Mouse (Mus musculus) CH12.LX (cell line): ENCODE data around the gene Olfr1423.

Experiments
- CTCF ChIP-seq, 2 experiments: IDR thresholded peaks in 1 of 2; conservative IDR thresholded peaks in 1 of 2; 2 replicates each; pipeline ENCODE4 v1.5.1; 2011 to 2012; ENCODE audit warnings: low read depth in 2 of 2, low read length in 2 of 2, improper control_type of control experiment in 1 of 2, inconsistent platforms in 1 of 2, mild to moderate bottlenecking in 1 of 2, moderate library complexity in 1 of 2
- EP300 ChIP-seq: IDR thresholded peaks from 2 replicates; pipeline ENCODE4 v1.6.1; 2011; ENCODE audit warnings: low read length, improper control_type of control experiment
- MYC ChIP-seq: IDR thresholded peaks from 2 replicates; pipeline ENCODE4 v1.6.1; 2011; ENCODE audit warnings: low read depth, mild to moderate bottlenecking, improper control_type of control experiment, low read length
- POLR2AphosphoS2 ChIP-seq: IDR thresholded peaks from 2 replicates; pipeline ENCODE4 v1.6.1; 2011; ENCODE audit warnings: low read depth, low read length, improper control_type of control experiment
- SIN3A ChIP-seq: IDR thresholded peaks from 2 replicates; pipeline ENCODE4 v1.6.1; 2012; ENCODE audit warnings: low read length, improper control_type of control experiment, inconsistent platforms

DNA sequence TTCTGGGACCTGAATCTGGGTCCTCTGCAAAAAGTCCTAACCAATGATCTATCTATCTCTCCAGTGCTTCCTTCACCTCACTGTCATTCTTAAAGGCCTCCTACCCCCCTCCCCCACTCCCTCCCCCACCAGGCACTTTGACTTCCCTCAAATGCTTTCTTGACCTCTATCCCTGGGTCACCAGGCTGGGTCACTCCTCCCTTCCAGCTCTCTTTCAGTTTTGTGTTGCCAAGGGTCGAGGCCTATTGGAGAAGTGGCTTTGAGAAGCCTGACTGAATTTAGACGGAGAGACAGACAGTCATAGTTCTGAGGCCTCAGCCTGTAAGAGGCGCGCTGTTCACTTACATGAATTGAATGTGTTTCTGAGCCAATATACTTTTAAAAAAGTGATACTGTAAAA lies 24.9 kb downstream of the Olfr1423 start:
- TF ChIP-seq MYC = no peak
- TF ChIP-seq SIN3A = no peak
- no peak for TF ChIP-seq EP300
- no peak for TF ChIP-seq POLR2AphosphoS2
- TF ChIP-seq CTCF (conservative IDR thresholded peaks at IDR 0.05 in 1 of 2, IDR thresholded peaks at IDR 0.05 in 1 of 2; ENCODE audit: low read depth in 2 of 2, low read length in 2 of 2) = no peak
